In genomic region chr8:64444429-64444828, GRCm38 (mm10) we compare ENCODE assay signal across 15 mouse cellular contexts.
"Had no signal": no experiment of that assay in that cellular context is flagged by ENCODE, and none has a peak within 500 bp of the region (broad histone marks: within the 10 kb centered on the region; RNA-seq: fewer than 3 reads in every experiment).

No protein-coding gene starts in this region.

- H3K27me3 ChIP-seq: kidney, embryonic 15.5 days; liver, embryonic 13.5 days; midbrain, embryonic 13.5 days; neural tube, embryonic 15.5 days had no signal

- H3K4me2 ChIP-seq: kidney, embryonic 15.5 days; liver, embryonic 13.5 days; midbrain, embryonic 13.5 days; neural tube, embryonic 15.5 days had no signal

- H3K27ac ChIP-seq: kidney, embryonic 15.5 days; left cerebral cortex, adult 2 months; liver, embryonic 13.5 days; midbrain, embryonic 13.5 days; neural tube, embryonic 15.5 days had no signal

- ATAC-seq: liver, postnatal 0 days; midbrain, embryonic 13.5 days had no signal

- H3K36me3 ChIP-seq: kidney, embryonic 15.5 days; liver, embryonic 13.5 days; midbrain, embryonic 13.5 days; neural tube, embryonic 15.5 days had no signal

- H3K9ac ChIP-seq: kidney, embryonic 15.5 days; liver, embryonic 13.5 days; liver, postnatal 0 days; midbrain, embryonic 13.5 days; neural tube, embryonic 15.5 days had no signal

- H3K9me3 ChIP-seq: kidney, embryonic 15.5 days; liver, embryonic 13.5 days; midbrain, embryonic 13.5 days; neural tube, embryonic 15.5 days had no signal

- H3K4me3 ChIP-seq: kidney, embryonic 15.5 days; left cerebral cortex, adult 2 months; liver, embryonic 13.5 days; midbrain, embryonic 13.5 days; myocyte; neural tube, embryonic 15.5 days had no signal

- H3K4me1 ChIP-seq: kidney, embryonic 15.5 days; liver, embryonic 13.5 days; midbrain, embryonic 13.5 days; neural tube, embryonic 15.5 days had no signal

- DNase-seq: kidney, adult 2 months; kidney, postnatal 14 days; liver; liver, embryonic 13.5 days; liver, postnatal 0 days; lung, postnatal 36 days; right cerebral cortex, adult 18-20 months; right cerebral cortex, postnatal 25 days; thymus, adult 18-20 months; thymus, postnatal 14 days had no signal
